Mouse (Mus musculus) stomach, postnatal 0 days (tissue): ENCODE data around the gene Hcrt. TPM values are rescaled to one million over a fixed set of nuclear protein-coding genes. Genes with fewer than 3 reads are reported as not detected.

Experiments used
- ATAC-seq: fragments of 200-750 bp; cut with Nextera tagmentation; 2 replicates; pipeline ENCODE4 v1.8.0; 2017; ENCODE audit not compliant: low FRiP score, low TSS enrichment
- DNase-seq: peaks from one replicate; pipeline ENCODE4 v3.0.0-alpha.2; 2016; ENCODE audit warnings: low spot score
- H3K27ac ChIP-seq: fragments of 300-500 bp; sonication (generic); replicated peaks from 2 replicates; pipeline ENCODE4 v1.5.1; 2014; ENCODE audit warnings: mild to moderate bottlenecking, control low read depth
- H3K27me3 ChIP-seq: fragments of 300-500 bp; sonication (generic); 2 replicates; pipeline ENCODE4 v1.6.1; 2014; ENCODE audit warnings: low read length; ENCODE audit not compliant: control insufficient read depth, insufficient read depth
- H3K36me3 ChIP-seq: fragments of 300-500 bp; sonication (generic); 2 replicates; pipeline ENCODE4 v1.6.1; 2014; ENCODE audit warnings: low read length, mixed read lengths; ENCODE audit not compliant: control insufficient read depth, insufficient read depth
- H3K4me1 ChIP-seq: fragments of 300-500 bp; sonication (generic); replicated peaks from 2 replicates; pipeline ENCODE4 v1.6.1; 2014; ENCODE audit warnings: antibody characterized with exemption; ENCODE audit not compliant: control insufficient read depth, insufficient read depth
- H3K4me2 ChIP-seq: fragments of 300-500 bp; sonication (generic); replicated peaks from 2 replicates; pipeline ENCODE4 v1.6.1; 2014; ENCODE audit warnings: low read depth, mild to moderate bottlenecking, control low read depth, moderate library complexity
- H3K4me3 ChIP-seq: fragments of 300-500 bp; sonication (generic); 2 replicates; pipeline ENCODE4 v1.5.1; 2014; ENCODE audit warnings: low read depth, low read length, control low read depth
- H3K9ac ChIP-seq: fragments of 300-500 bp; sonication (generic); 2 replicates; pipeline ENCODE4 v1.6.1; 2014; ENCODE audit warnings: mild to moderate bottlenecking, low read length, control low read depth, mixed read lengths
- H3K9me3 ChIP-seq: fragments of 300-500 bp; sonication (generic); 2 replicates; pipeline ENCODE4 v1.6.1; 2016; ENCODE audit warnings: low read length; ENCODE audit not compliant: control insufficient read depth
- CTCF ChIP-seq: IDR thresholded peaks from 2 replicates; pipeline ENCODE4 v1.5.1; 2016; ENCODE audit warnings: antibody characterized with exemption, low read depth, mild to moderate bottlenecking, moderate library complexity
- EP300 ChIP-seq: optimal IDR thresholded peaks from 2 replicates; pipeline ENCODE3; 2016; ENCODE audit warnings: antibody characterized with exemption
- WGBS: fragments of 180-500 bp; shearing (Covaris S2); extraction: QIAGEN DNeasy Blood & Tissue Kit; methylation state at CpG from one replicate; pipeline ENCODE4 v1.1.7; 2014; 5-methylcytosine and 5-hydroxymethylcytosine counted together
- polyA plus RNA-seq: library from polyadenylated mRNA; unstranded; fragments of >200 nt; fragmentation: Nextera tagmentation; extraction: Ambion mirVana; gene quantifications from 2 replicates; pipeline ENCODE4 v1.2.1, GENCODE M21; 2015

Hcrt gene
- polyA plus RNA-seq, 1 experiment from 2014 or later, result not detected

DNA sequence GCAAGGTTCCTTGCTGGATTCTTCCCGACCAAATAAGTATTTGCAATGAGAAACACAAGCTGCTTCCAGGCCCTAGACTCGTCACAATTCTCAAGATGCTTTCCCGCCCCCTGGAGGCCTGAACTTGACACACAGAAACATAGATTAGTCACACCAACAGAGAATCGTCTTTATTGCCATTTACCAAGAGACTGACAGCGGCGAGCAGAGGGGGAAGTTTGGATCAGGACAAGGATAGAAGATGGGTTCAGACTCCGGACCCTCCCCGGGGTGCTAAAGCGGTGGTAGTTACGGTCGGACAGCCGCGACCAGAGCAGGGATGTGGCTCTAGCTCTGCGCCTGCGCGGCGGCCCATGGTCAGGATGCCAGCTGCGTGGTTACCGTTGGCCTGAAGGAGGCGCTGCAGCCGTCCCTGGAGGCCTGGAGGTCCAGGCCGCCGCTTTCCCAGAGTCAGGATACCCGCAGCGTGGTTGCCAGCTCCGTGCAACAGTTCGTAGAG lies 1.1 kb downstream of the Hcrt start:
- Histone ChIP-seq H3K27me3 (peaks cover 4% of the 10 kb centered on the region; the same call in 1 of the 2 replicates), H3K4me3 (peak overlapping the region; percentile 44), H3K36me3 (no peaks in the 10 kb centered on the region), H3K9me3 (no peaks in the 10 kb centered on the region), H3K27ac (no peak overlapping the region), H3K4me1 (0 out of 2 replicates have a peak, but pooled peaks cover 6% of the 10 kb centered on the region), H3K4me2 (peak overlapping the region; percentile 62), H3K9ac (peak overlapping the region; percentile 50; the same call in 1 of the 2 replicates)
- DNase-seq (peak; percentile 90), ATAC-seq (peak; percentile 74; the same call in 1 of the 2 replicates)
- peak; percentile 74 for TF ChIP-seq CTCF
- TF ChIP-seq EP300, result no peak
- WGBS, result under 1% methylated on average over 27 of the region's 27 CpGs

DNA sequence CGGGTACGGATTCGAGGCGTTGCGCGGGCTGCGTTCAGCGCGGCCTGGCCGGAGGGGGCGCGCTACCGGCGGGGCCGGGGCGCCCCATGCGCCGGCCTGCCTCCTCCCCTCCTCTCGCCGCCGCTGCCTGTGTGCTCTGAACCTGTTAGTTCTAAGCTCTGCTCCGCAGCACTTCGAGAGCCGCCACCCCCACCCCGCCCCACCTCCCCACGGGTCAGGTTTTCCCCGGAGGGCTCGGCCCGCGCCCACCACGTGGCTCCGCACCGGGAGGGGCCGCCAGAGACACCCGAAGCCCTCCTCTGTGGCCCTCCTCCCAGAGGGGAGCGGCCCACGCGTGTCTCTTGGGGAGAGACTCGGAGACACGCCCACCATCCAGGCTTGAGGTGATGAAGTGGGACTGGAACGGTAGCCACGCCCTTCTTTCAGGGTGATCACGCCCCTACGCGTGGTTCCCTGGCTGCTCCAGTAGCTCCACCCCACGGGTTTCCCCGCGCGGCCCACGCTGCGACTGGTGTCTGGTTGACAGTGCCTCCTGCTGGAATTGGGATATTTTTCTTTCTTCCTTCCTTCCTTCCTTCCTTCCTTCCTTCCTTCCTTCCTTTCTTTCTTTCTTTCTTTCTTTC lies 3.0 kb downstream of the Hcrt start, which contains the start of gene Kcnh4:
Gene Kcnh4, minus strand, starts transcription at position 332 of the 623 bp plus-strand sequence.
- Histone ChIP-seq H3K4me3 (peak within 1 kb of the TSS; percentile 24), H3K4me1 (0 out of 2 replicates have a peak, but pooled peaks cover 6% of the 10 kb centered on the region), H3K9me3 (no peaks in the 10 kb centered on the region), H3K9ac (no peak within 1 kb of the TSS), H3K27ac (no peak within 1 kb of the TSS), H3K36me3 (no peaks in the 10 kb centered on the region), H3K4me2 (peak within 1 kb of the TSS; percentile 49), H3K27me3 (peaks cover 4% of the 10 kb centered on the region; the same call in 1 of the 2 replicates)
- under 1% methylated on average over 42 of the region's 51 CpGs for WGBS
- TF ChIP-seq CTCF (peak; percentile 53), EP300 (no peak)
- ATAC-seq (peak; percentile 36; the same call in 1 of the 2 replicates), DNase-seq (peak; percentile 73)

DNA sequence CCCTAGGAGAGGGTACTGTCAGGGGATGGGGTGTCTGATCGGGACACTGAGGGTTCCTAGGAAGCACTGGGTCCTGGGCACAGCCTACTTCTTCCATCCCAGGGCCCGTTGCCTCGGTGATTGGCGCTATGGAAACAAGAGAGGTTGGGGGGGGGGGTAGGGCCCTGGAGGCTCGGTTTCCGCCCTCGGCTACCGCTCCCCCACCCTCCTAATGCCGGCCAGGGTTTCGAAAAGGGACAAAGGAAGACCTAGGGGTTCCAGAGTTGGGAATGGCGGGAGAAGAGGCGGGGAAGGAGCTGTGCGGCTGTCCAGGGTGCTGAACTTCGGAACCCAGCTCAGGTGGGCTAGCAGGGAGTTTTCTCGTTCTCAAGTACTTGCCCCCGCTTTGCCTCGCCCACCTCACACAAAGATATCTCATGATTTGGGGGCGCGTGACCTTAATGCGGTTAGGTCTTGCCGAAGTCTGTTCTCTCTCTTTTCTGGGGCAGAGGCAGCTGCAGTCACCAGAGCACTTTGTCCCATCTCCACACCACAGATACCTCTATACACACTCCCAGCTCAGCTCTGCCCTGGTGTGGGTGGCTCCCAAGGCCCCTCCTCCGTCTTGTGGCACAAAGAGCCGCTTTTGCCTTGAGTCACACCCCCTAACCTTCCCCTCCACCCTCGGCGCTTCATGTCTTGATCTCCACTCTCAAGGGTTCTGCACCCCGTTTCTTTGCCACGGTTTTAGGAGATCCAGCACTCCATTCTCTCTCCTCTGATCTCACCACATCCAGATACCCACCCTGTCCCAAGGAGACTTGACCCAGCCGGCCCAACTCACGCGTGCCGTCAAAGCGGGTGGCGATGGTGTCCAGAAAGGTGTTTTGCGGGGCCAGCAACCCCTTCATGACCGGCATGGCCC lies 3.8 kb downstream of the Hcrt start:
- no peak for TF ChIP-seq EP300
- TF ChIP-seq CTCF, result no peak
- H3K4me1 ChIP-seq, result 0 out of 2 replicates have a peak, but pooled peaks cover 6% of the 10 kb centered on the region
- H3K27me3 ChIP-seq, result peaks cover 4% of the 10 kb centered on the region; the same call in 1 of the 2 replicates
- no peaks in the 10 kb centered on the region for H3K9me3 ChIP-seq
- H3K27ac ChIP-seq, result no peak overlapping the region
- peak overlapping the region; percentile 49 for H3K4me2 ChIP-seq
- DNase-seq (peak; percentile 67), ATAC-seq (no peak)
- no peak overlapping the region for H3K9ac ChIP-seq
- no peaks in the 10 kb centered on the region for H3K36me3 ChIP-seq
- 2% methylated on average over 35 of the region's 35 CpGs for WGBS
- 0 out of 2 replicates have a peak overlapping the region, but pooled peaks have one; percentile 24 for H3K4me3 ChIP-seq

DNA sequence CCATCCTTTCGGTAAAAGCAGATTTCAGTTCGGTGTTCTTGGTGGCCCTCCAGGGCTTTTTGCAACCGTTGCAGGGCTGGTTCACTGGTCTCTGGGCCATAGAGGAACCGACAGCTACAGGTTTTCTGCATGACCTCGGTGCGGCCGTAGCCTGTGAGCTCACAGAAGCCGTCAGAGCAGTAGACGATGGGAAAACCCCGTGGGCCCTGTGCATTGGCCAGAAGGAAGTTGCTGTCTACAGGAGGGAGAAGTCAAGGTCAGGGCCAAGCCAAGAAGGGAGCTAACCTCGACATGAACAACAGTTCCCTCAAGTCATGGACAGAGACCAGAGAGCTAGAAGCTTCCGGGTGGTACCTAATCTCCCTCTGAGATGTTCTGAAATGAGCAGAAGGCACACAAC lies 5.2 kb downstream of the Hcrt start:
- H3K4me3 ChIP-seq, result no peak overlapping the region
- no peaks in the 10 kb centered on the region for H3K9me3 ChIP-seq
- 89% methylated on average over 12 of the region's 12 CpGs for WGBS
- peaks cover 4% of the 10 kb centered on the region; the same call in 1 of the 2 replicates for H3K27me3 ChIP-seq
- no peaks in the 10 kb centered on the region for H3K36me3 ChIP-seq
- no peak overlapping the region for H3K9ac ChIP-seq
- TF ChIP-seq EP300 (no peak), CTCF (no peak)
- no peak overlapping the region for H3K4me2 ChIP-seq
- DNase-seq (no peak), ATAC-seq (no peak)
- no peak overlapping the region for H3K27ac ChIP-seq
- H3K4me1 ChIP-seq, result 0 out of 2 replicates have a peak, but pooled peaks cover 6% of the 10 kb centered on the region

DNA sequence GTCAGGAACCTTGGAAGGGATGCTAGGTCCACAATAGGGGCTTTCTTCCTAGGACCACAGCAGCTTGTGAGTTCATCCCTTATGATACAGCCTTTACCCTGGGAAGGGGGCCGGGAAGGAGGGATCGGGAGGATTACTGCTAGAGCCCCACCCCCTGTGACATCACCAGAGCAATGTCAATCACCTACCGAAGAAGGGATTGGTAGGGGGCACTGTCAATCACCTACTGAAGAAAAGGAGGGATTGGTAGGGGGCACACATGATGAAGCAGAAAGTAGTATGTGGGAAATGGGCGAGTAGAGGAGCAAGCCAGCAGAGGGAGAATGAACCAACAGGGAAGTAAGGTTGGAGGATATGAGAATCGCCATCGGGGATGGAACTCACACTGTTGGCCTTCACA lies 6.3 kb downstream of the Hcrt start:
- Histone ChIP-seq H3K27ac (no peak overlapping the region), H3K9ac (no peak overlapping the region), H3K4me1 (0 out of 2 replicates have a peak, but pooled peaks cover 4% of the 10 kb centered on the region), H3K27me3 (peaks cover 4% of the 10 kb centered on the region; the same call in 1 of the 2 replicates), H3K4me2 (no peak overlapping the region), H3K9me3 (no peaks in the 10 kb centered on the region), H3K4me3 (no peak overlapping the region), H3K36me3 (no peaks in the 10 kb centered on the region)
- TF ChIP-seq EP300, result no peak
- no peak for TF ChIP-seq CTCF
- 64% methylated on average over 6 of the region's 6 CpGs for WGBS
- DNase-seq, result no peak
- ATAC-seq, result no peak
